Mouse (Mus musculus): ENCODE measurements at regions not wholly inside any gene's neighbourhood (a gene's known extent, or its start where the extent isn't known, plus 50 kb on each side); places are given as distances from the start of the nearest gene placed in this dataset.

- Histone ChIP-seq H3K36me3 (ENCODE audit: control insufficient read depth in 1 of 2, insufficient read depth in 2 of 2, low read length in 2 of 2) (no peaks in the 10 kb centered on the region), H3K27ac (ENCODE audit: control insufficient read depth, low read depth, low read length) (no peak overlapping the region), H3K9ac (ENCODE audit: control insufficient read depth, low read depth, low read length, poor library complexity, severe bottlenecking) (no peak overlapping the region), H3K79me2 (ENCODE audit: control insufficient read depth, insufficient read depth, low read length, poor library complexity) (no peaks in the 10 kb centered on the region), H3K9me3 (replicated peaks; ENCODE audit: insufficient read depth, low read length) (no peaks in the 10 kb centered on the region), H3K4me1 (ENCODE audit: control insufficient read depth in 1 of 2, insufficient read depth in 2 of 2, low read length in 2 of 2) (no peaks in the 10 kb centered on the region), H3K4me3 (ENCODE audit: control insufficient read depth in 1 of 2, insufficient read depth in 1 of 2, low read depth in 2 of 2, low read length in 2 of 2) (no peak overlapping the region), H3K27me3 (ENCODE audit: control insufficient read depth in 1 of 2, insufficient read depth in 2 of 2, low read length in 2 of 2) (no peaks in the 10 kb centered on the region)
- DNase-seq (ENCODE audit: low read depth, low spot score) = no peak
- TF ChIP-seq USF2 (IDR thresholded peaks at IDR 0.05; ENCODE audit: borderline replicate concordance in 1 of 2, insufficient read depth in 1 of 2, low read depth in 1 of 2, low read length in 2 of 2) (no peak), UBTF (IDR thresholded peaks at IDR 0.05; ENCODE audit: borderline replicate concordance, insufficient read depth, low read depth, low read length) (no peak), BHLHE40 (IDR thresholded peaks at IDR 0.05; ENCODE audit: borderline replicate concordance, low read depth, low read length) (no peak), E2F4 (IDR thresholded peaks at IDR 0.05; ENCODE audit: borderline replicate concordance, low read depth, low read length) (no peak), ELF1 (IDR thresholded peaks at IDR 0.05; ENCODE audit: low read depth, low read length) (no peak), ZNF384 (IDR thresholded peaks at IDR 0.05; ENCODE audit: low read depth, low read length) (no peak), ETS1 (IDR thresholded peaks at IDR 0.05; ENCODE audit: low read depth, low read length) (no peak), SMC3 (IDR thresholded peaks at IDR 0.05; ENCODE audit: low read depth, low read length) (no peak), MYC (IDR thresholded peaks at IDR 0.05; ENCODE audit: low read depth, low read length) (no peak), POLR2AphosphoS2 (IDR thresholded peaks at IDR 0.05; ENCODE audit: low read length) (no peak)
Measured at GRCm38 (mm10) chr6:103236896-103237295, 273.5 kb upstream of the Chl1 start.

- no peak for DNase-seq (ENCODE audit: low read depth, low spot score)
- H3K4me3 ChIP-seq (ENCODE audit: control insufficient read depth in 1 of 2, insufficient read depth in 1 of 2, low read depth in 2 of 2, low read length in 2 of 2) = no peak overlapping the region
- TF ChIP-seq UBTF (IDR thresholded peaks at IDR 0.05; ENCODE audit: borderline replicate concordance, insufficient read depth, low read depth, low read length) = no peak
- no peak for TF ChIP-seq RCOR1 (IDR thresholded peaks at IDR 0.05; ENCODE audit: low read depth, low read length)
- no peak for TF ChIP-seq RAD21 (IDR thresholded peaks at IDR 0.05; ENCODE audit: low read depth, low read length)
- TF ChIP-seq TBP (IDR thresholded peaks at IDR 0.05; ENCODE audit: low read depth, low read length) = no peak
- no peaks in the 10 kb centered on the region for H3K79me2 ChIP-seq (ENCODE audit: control insufficient read depth, insufficient read depth, low read length, poor library complexity)
- H3K9me3 ChIP-seq (replicated peaks; ENCODE audit: insufficient read depth, low read length) = no peaks in the 10 kb centered on the region
- H3K4me1 ChIP-seq (ENCODE audit: control insufficient read depth in 1 of 2, insufficient read depth in 2 of 2, low read length in 2 of 2) = no peaks in the 10 kb centered on the region
- no peak overlapping the region for H3K27ac ChIP-seq (ENCODE audit: control insufficient read depth, low read depth, low read length)
- no peaks in the 10 kb centered on the region for H3K36me3 ChIP-seq (ENCODE audit: control insufficient read depth in 1 of 2, insufficient read depth in 2 of 2, low read length in 2 of 2)
- H3K9ac ChIP-seq (ENCODE audit: control insufficient read depth, low read depth, low read length, poor library complexity, severe bottlenecking) = no peak overlapping the region
- H3K27me3 ChIP-seq (ENCODE audit: control insufficient read depth in 1 of 2, insufficient read depth in 2 of 2, low read length in 2 of 2) = no peaks in the 10 kb centered on the region
Measured at GRCm38 (mm10) chr6:103268984-103269383, 241.4 kb upstream of the Chl1 start.

GRCm38 (mm10) chr6:103272216-103272615 is 238.2 kb upstream of the Chl1 start:
- no peaks in the 10 kb centered on the region for H3K9me3 ChIP-seq (replicated peaks; ENCODE audit: insufficient read depth, low read length)
- no peaks in the 10 kb centered on the region for H3K79me2 ChIP-seq (ENCODE audit: control insufficient read depth, insufficient read depth, low read length, poor library complexity)
- no peaks in the 10 kb centered on the region for H3K36me3 ChIP-seq (ENCODE audit: control insufficient read depth in 1 of 2, insufficient read depth in 2 of 2, low read length in 2 of 2)
- no peak for DNase-seq (ENCODE audit: low read depth, low spot score)
- H3K4me1 ChIP-seq (ENCODE audit: control insufficient read depth in 1 of 2, insufficient read depth in 2 of 2, low read length in 2 of 2) = no peaks in the 10 kb centered on the region
- H3K9ac ChIP-seq (ENCODE audit: control insufficient read depth, low read depth, low read length, poor library complexity, severe bottlenecking) = no peak overlapping the region
- no peak for TF ChIP-seq MXI1 (IDR thresholded peaks at IDR 0.05; ENCODE audit: low read depth, low read length)
- TF ChIP-seq NRF1 (IDR thresholded peaks at IDR 0.05; ENCODE audit: insufficient read depth, low read depth, low read length, poor library complexity, severe bottlenecking) = no peak
- no peak for TF ChIP-seq MAFK (IDR thresholded peaks at IDR 0.05; ENCODE audit: borderline replicate concordance, low read depth, low read length)
- TF ChIP-seq TCF12 (IDR thresholded peaks at IDR 0.05; ENCODE audit: low read depth, low read length) = no peak
- no peak for TF ChIP-seq EP300 (IDR thresholded peaks at IDR 0.05; ENCODE audit: low read depth in 1 of 2, low read length in 2 of 2)
- no peak for TF ChIP-seq JUND (IDR thresholded peaks at IDR 0.05; ENCODE audit: low read depth, low read length)
- no peak for TF ChIP-seq ELF1 (IDR thresholded peaks at IDR 0.05; ENCODE audit: low read depth, low read length)
- TF ChIP-seq USF1 (IDR thresholded peaks at IDR 0.05; ENCODE audit: low read depth, low read length) = no peak
- no peak for TF ChIP-seq TAL1 (IDR thresholded peaks at IDR 0.05; ENCODE audit: low read length)
- no peak for TF ChIP-seq E2F4 (IDR thresholded peaks at IDR 0.05; ENCODE audit: borderline replicate concordance, low read depth, low read length)
- TF ChIP-seq CHD2 (IDR thresholded peaks at IDR 0.05; ENCODE audit: low read length) = no peak
- no peak for TF ChIP-seq BHLHE40 (IDR thresholded peaks at IDR 0.05; ENCODE audit: borderline replicate concordance, low read depth, low read length)
- no peak for TF ChIP-seq MYB (IDR thresholded peaks at IDR 0.05; ENCODE audit: low read depth, low read length)
- TF ChIP-seq MYC (IDR thresholded peaks at IDR 0.05; ENCODE audit: low read depth, low read length) = no peak
- no peak for TF ChIP-seq CTCF (IDR thresholded peaks at IDR 0.05 in 2 of 3, conservative IDR thresholded peaks at IDR 0.05 in 1 of 3; ENCODE audit: control insufficient read depth in 1 of 3, insufficient read depth in 1 of 3, low read depth in 2 of 3, low read length in 3 of 3, poor library complexity in 1 of 3, severe bottlenecking in 1 of 3)
- H3K4me3 ChIP-seq (ENCODE audit: control insufficient read depth in 1 of 2, insufficient read depth in 1 of 2, low read depth in 2 of 2, low read length in 2 of 2) = no peak overlapping the region
- H3K27me3 ChIP-seq (ENCODE audit: control insufficient read depth in 1 of 2, insufficient read depth in 2 of 2, low read length in 2 of 2) = no peaks in the 10 kb centered on the region
- no peak overlapping the region for H3K27ac ChIP-seq (ENCODE audit: control insufficient read depth, low read depth, low read length)

All from MEL (cell line).